Mouse (Mus musculus) forebrain, embryonic 13.5 days (tissue): ENCODE results near the gene Uggt1. TPM values are rescaled to one million over a fixed set of nuclear protein-coding genes. Genes with fewer than 3 reads are reported as not detected.

ENCODE experiments used
- ATAC-seq: fragments of 200-750 bp; cut with Nextera tagmentation; 2 replicates; pipeline ENCODE4 v1.8.0; 2017
- H3K27ac ChIP-seq: fragments of 300-500 bp; sonication (generic); 2 replicates; pipeline ENCODE4 v1.5.1; 2015; ENCODE audit warnings: inconsistent platforms, mild to moderate bottlenecking, moderate library complexity
- H3K27me3 ChIP-seq: fragments of 300-500 bp; sonication (generic); 2 replicates; pipeline ENCODE4 v1.6.1; 2015; ENCODE audit warnings: mild to moderate bottlenecking, inconsistent platforms
- H3K36me3 ChIP-seq: fragments of 300-500 bp; sonication (generic); 2 replicates; pipeline ENCODE4 v1.6.1; 2015; ENCODE audit warnings: mild to moderate bottlenecking, inconsistent platforms; ENCODE audit not compliant: poor library complexity, severe bottlenecking
- H3K4me1 ChIP-seq: fragments of 300-500 bp; sonication (generic); 2 replicates; pipeline ENCODE4 v1.6.1; 2015; ENCODE audit warnings: inconsistent platforms
- H3K4me2 ChIP-seq: fragments of 300-500 bp; sonication (generic); 2 replicates; pipeline ENCODE4 v1.6.1; 2015; ENCODE audit warnings: inconsistent platforms, mild to moderate bottlenecking, moderate library complexity
- H3K4me3 ChIP-seq: fragments of 300-500 bp; sonication (generic); 2 replicates; pipeline ENCODE4 v1.5.1; 2015; ENCODE audit warnings: mild to moderate bottlenecking, inconsistent platforms
- H3K9ac ChIP-seq: fragments of 300-500 bp; sonication (generic); 2 replicates; pipeline ENCODE4 v1.6.1; 2015; ENCODE audit warnings: mild to moderate bottlenecking, inconsistent platforms
- H3K9me3 ChIP-seq: fragments of 300-500 bp; sonication (generic); replicated peaks from 2 replicates; pipeline ENCODE4 v1.6.1; 2016; ENCODE audit warnings: inconsistent platforms
- WGBS: fragments of 180-500 bp; shearing (Covaris S2); methylation state at CpG from one replicate; pipeline ENCODE4 v1.1.7; 2015; 5-methylcytosine and 5-hydroxymethylcytosine counted together
- polyA plus RNA-seq: library from polyadenylated mRNA; unstranded; fragments of >200 nt; fragmentation: Nextera tagmentation; extraction: Ambion mirVana; gene quantifications from 2 replicates; pipeline ENCODE4 v1.2.1, GENCODE M21; 2015

The Uggt1 gene
- polyA plus RNA-seq, 1 experiment from 2014 or later: 47.4 TPM

DNA sequence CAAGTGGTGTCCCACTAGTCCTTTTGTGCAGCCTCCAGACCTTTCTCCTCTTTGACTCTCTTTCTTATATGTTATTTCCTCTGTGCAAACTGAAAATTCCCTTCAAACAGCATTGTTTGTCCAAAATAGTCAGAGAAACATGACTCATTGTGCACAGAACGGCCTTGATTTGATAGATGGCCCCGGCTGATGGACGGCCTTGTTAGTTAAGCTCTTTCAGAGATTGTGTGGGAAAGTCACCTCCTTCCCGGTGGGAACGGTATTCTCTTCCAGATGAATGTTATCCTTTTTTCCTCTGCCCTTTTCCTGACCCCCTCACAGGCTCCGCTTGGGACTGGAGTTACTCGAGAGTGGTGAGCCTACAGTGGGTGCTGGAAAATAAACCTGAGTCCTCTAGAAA lies 119.4 kb downstream of the Uggt1 start:
- H3K4me3 ChIP-seq: no peak overlapping the region
- no peaks in the 10 kb centered on the region for H3K36me3 ChIP-seq
- H3K4me2 ChIP-seq: no peak overlapping the region
- no peaks in the 10 kb centered on the region for H3K4me1 ChIP-seq
- H3K9me3 ChIP-seq: no peaks in the 10 kb centered on the region
- no peak for ATAC-seq
- H3K27ac ChIP-seq: no peak overlapping the region
- H3K9ac ChIP-seq: no peak overlapping the region
- 76% methylated on average over 7 of the region's 7 CpGs for WGBS
- H3K27me3 ChIP-seq: no peaks in the 10 kb centered on the region

DNA sequence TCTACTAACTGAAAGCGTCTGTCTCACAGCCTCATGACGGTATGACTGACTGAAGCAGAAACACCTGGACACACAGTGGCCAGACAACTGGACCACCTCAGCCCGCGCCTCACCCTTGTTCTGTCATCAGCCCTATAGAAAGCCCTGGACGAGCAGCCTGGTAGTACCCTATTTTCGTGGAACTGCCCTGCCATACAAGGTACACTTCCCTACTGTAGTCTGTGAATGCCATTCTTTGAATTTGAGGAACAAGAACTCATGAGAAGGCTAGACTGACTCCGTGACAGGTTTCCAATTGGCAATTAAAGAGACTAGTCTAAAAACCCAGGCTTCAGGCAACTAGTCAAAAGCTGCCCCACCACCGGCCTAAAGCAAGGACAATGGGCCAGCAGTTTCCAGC lies 123.3 kb downstream of the Uggt1 start:
- H3K4me2 ChIP-seq: no peak overlapping the region
- no peak for ATAC-seq
- H3K4me1 ChIP-seq: no peaks in the 10 kb centered on the region
- H3K27ac ChIP-seq: no peak overlapping the region
- 86% methylated on average over 8 of the region's 8 CpGs for WGBS
- no peak overlapping the region for H3K4me3 ChIP-seq
- no peaks in the 10 kb centered on the region for H3K27me3 ChIP-seq
- no peak overlapping the region for H3K9ac ChIP-seq
- H3K36me3 ChIP-seq: no peaks in the 10 kb centered on the region
- H3K9me3 ChIP-seq: no peaks in the 10 kb centered on the region

DNA sequence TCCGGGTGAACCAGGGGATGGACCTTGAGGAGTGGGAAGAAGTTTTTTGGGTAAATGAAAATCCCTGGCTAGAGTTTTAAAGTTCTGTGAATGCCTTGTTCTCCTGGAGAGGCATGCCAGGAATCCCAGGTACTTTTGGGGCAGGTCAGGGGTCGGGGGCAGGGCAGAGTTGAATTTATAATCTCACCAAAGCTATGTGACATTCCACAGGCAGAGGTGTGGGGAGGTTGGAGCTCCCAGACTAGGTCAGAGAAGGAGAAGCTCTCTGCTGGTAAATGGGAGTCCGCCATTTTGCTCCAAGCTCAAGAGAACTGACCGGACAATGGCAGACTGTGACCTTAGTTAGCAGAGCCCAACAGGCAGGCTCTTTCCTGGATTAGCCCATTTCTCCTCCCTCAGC lies 125.1 kb downstream of the Uggt1 start:
- Histone ChIP-seq H3K27ac (no peak overlapping the region), H3K9ac (no peak overlapping the region), H3K27me3 (no peaks in the 10 kb centered on the region), H3K9me3 (no peaks in the 10 kb centered on the region), H3K4me1 (no peaks in the 10 kb centered on the region), H3K36me3 (no peaks in the 10 kb centered on the region), H3K4me2 (no peak overlapping the region), H3K4me3 (no peak overlapping the region)
- ATAC-seq: no peak
- WGBS: 86% methylated on average over 4 of the region's 4 CpGs

DNA sequence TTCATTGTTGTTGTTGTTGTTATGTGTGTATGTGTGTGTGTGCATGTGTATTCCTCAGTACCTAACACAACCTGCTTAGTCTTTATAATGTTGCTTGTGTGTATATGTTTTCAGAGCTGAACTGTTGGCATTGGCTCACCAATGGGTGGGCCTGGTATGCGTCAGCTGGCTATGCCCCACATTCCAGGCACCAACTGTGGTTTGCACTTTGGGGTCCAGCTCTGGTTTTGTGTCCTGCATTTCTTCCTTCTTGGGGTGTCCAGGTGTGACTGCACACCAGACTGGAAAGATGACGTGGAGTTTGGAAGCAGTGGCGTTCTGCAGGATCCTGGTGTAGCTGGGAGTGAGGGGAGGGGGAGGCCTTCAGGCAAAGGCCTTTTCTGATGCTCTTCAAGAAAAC lies 125.6 kb downstream of the Uggt1 start:
- no peak overlapping the region for H3K9ac ChIP-seq
- H3K4me2 ChIP-seq: no peak overlapping the region
- no peak overlapping the region for H3K4me3 ChIP-seq
- no peak overlapping the region for H3K27ac ChIP-seq
- no peaks in the 10 kb centered on the region for H3K4me1 ChIP-seq
- H3K9me3 ChIP-seq: no peaks in the 10 kb centered on the region
- no peak for ATAC-seq
- no peaks in the 10 kb centered on the region for H3K36me3 ChIP-seq
- H3K27me3 ChIP-seq: no peaks in the 10 kb centered on the region
- 92% methylated on average over 3 of the region's 3 CpGs for WGBS

DNA sequence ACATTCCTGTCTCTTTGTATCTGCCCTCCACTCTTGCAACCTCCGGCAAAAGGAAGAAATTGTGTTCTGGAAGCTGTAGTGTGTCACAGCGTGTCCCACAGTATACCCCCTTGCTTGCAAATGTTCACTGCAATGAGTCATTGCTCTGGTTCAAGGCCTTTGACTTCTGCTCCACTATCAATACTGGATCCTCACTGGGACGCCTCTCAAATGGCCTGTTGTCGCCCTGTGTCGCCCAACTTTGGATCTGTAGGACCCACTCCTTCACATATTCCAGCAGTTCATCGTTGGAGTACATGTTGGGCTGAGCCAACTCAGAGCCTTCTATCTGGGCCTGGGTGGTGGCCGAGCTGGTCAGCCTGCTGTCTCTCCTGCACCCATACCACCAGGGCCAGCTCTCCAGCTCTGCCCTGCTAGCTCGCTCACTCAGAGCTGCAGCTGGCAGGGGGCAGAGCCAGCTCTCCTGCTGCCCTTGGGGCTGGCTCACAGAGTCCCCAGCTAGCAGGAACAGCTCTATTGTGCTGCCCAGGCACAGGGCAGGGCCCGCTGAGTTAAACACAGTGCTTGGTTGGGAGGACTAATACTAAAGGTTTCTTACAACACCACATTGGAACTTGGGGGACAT lies 126.3 kb downstream of the Uggt1 start:
- Histone ChIP-seq H3K27ac (no peak overlapping the region), H3K4me3 (no peak overlapping the region), H3K4me2 (no peak overlapping the region), H3K36me3 (no peaks in the 10 kb centered on the region), H3K9me3 (no peaks in the 10 kb centered on the region), H3K9ac (no peak overlapping the region), H3K4me1 (no peaks in the 10 kb centered on the region), H3K27me3 (no peaks in the 10 kb centered on the region)
- ATAC-seq: no peak
- WGBS: 75% methylated on average over 9 of the region's 9 CpGs

DNA sequence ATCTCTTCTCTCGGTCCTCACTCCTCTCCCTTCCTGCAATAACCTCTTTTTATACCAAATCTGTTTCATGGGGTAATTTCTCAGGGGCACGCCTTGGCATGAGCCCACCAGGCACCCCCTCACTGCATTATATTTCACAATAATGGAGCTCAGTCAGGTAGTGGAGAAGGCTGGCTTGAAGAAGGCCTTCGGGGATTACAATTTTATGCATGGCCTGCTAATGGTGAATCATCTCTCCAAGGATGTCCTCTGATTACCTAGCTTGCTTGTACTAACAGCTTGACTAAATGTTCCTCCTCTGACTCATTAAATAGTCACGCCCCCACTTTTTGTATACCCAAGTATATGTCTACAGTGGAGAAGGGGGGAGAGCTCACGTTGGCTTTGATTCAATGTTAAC lies 128.0 kb downstream of the Uggt1 start:
- no peak overlapping the region for H3K4me2 ChIP-seq
- no peaks in the 10 kb centered on the region for H3K4me1 ChIP-seq
- 82% methylated on average over 5 of the region's 5 CpGs for WGBS
- no peak overlapping the region for H3K4me3 ChIP-seq
- no peaks in the 10 kb centered on the region for H3K9me3 ChIP-seq
- no peaks in the 10 kb centered on the region for H3K27me3 ChIP-seq
- no peak for ATAC-seq
- H3K36me3 ChIP-seq: no peaks in the 10 kb centered on the region
- H3K27ac ChIP-seq: no peak overlapping the region
- no peak overlapping the region for H3K9ac ChIP-seq

DNA sequence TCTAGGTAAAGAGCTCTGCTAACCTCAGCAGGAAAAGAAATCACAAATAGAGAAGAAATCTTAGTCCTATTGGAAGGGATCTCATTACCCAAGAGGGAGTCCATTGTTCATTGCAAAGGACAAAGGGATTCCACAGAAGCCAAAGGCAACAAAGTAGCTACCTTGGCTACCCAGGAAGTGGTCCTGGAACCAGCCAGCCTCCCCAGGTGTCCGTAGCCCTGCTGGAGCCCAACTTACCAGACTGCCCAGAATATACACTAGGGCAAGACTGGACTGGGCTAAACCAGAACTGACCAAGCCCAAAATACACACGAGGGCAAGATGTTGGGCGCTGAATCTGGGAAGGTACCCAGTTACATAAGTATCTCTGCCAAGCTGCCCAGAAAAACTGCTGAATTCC lies 129.7 kb downstream of the Uggt1 start:
- no peaks in the 10 kb centered on the region for H3K36me3 ChIP-seq
- no peak overlapping the region for H3K4me2 ChIP-seq
- ATAC-seq: no peak
- H3K9me3 ChIP-seq: no peaks in the 10 kb centered on the region
- no peaks in the 10 kb centered on the region for H3K27me3 ChIP-seq
- H3K4me3 ChIP-seq: no peak overlapping the region
- no peaks in the 10 kb centered on the region for H3K4me1 ChIP-seq
- H3K27ac ChIP-seq: no peak overlapping the region
- H3K9ac ChIP-seq: no peak overlapping the region
- WGBS: 88% methylated on average over 3 of the region's 3 CpGs

DNA sequence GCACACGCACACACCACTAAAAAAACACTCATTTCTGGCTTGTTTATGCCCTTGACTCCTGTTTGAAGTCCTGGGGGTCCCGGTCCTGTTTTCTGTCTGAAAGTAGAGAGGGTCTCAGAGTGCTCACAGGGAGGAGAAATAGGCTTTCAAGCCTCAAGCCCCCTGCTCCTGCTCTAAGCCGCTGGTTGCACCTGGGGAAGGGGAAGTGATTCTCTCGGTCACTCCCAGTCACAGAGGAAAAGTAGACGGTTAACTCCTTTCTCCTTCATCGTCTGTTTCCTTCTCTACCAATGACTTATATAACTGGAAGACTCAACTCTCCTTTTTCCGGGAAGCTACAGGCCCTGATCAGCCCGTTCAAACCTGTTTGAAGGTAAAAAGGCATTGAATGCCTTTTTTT lies 130.8 kb downstream of the Uggt1 start:
- Histone ChIP-seq H3K9me3 (no peaks in the 10 kb centered on the region), H3K4me2 (no peak overlapping the region), H3K36me3 (no peaks in the 10 kb centered on the region), H3K9ac (no peak overlapping the region), H3K4me1 (no peaks in the 10 kb centered on the region), H3K4me3 (no peak overlapping the region), H3K27me3 (no peaks in the 10 kb centered on the region), H3K27ac (no peak overlapping the region)
- 88% methylated on average over 8 of the region's 8 CpGs for WGBS
- ATAC-seq: no peak

DNA sequence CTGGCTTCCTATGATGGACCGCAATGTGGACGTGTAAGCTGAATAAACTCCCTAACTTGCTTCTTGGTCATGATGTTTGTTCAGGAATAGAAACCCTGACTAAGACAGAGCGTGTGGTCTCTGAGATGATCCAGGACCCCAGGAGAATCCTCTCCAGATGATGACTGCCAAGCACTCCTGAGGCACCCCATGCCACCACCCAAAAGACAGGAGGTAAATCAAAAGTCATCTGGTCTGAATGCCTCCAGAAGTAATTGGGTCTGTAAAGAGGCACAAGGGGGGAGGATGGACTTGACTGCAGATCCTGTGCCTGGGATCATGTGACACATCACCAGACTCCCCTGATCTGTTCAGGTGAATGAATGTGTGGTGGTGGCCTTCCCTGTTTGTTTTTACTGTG lies 131.9 kb downstream of the Uggt1 start:
- H3K9ac ChIP-seq: no peak overlapping the region
- no peaks in the 10 kb centered on the region for H3K4me1 ChIP-seq
- WGBS: 94% methylated on average over 3 of the region's 3 CpGs
- no peaks in the 10 kb centered on the region for H3K9me3 ChIP-seq
- no peak overlapping the region for H3K4me3 ChIP-seq
- no peak overlapping the region for H3K27ac ChIP-seq
- H3K4me2 ChIP-seq: no peak overlapping the region
- H3K36me3 ChIP-seq: no peaks in the 10 kb centered on the region
- no peak for ATAC-seq
- no peaks in the 10 kb centered on the region for H3K27me3 ChIP-seq

DNA sequence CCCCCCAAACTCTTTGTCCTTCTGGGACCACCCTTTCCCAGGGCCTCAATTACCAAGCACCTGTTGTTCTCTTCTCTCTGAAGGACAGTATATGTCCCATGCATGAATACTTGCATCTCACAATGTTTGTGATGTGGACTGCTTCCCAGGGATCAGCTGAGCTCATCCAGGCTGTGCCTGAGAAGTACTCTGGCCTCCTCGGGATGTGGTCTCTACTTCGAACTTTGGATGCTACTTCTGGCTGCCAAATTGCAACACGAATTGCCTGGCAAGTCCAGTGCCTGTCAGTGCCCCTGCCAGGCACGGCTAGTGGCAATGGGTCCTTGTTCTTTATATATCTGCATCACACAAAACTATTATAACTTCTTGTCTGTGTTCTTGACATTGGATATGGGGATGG lies 134.5 kb downstream of the Uggt1 start:
- ATAC-seq: no peak
- peaks cover 19% of the 10 kb centered on the region for H3K36me3 ChIP-seq

DNA sequence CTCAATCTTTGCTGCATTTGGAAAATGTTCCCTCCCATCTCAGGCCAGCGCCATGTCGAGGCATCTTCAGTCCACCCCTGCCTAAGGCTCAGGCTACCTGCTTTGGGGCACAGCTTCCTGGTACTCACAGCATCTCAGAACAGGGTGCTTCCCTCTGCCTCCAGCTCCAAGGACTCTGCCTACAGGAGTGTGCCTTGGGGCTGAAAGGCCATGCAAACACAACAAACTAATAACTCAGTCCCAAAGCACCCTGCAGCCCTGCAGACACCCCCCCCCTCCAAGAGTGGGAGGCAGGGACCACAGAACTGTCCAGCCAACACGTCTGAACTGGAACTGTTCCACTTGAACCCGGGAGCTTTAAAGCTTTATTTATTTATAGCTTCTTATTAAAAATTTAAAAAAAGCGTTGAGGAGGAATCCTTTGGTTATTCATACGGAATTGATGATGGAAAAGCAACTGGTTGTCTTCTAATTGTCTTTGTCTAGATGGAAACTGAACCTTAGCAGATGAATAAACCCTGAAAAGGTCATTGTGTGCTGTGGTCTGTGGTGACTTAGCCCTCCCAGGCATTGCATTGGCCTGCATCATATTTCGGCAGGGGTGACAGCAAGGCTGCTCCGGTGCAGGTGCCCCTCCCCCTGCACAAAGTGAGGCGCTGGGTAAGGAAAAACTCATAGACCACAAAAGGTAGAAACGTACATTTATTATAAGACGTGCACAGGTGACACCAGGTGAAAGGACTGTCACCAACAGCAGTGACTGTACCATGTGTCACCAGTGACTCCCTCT lies 138.4 kb downstream of the Uggt1 start:
- Histone ChIP-seq H3K27ac (no peak overlapping the region), H3K4me1 (no peaks in the 10 kb centered on the region), H3K9me3 (no peaks in the 10 kb centered on the region), H3K9ac (no peak overlapping the region), H3K4me2 (no peak overlapping the region), H3K27me3 (no peaks in the 10 kb centered on the region), H3K4me3 (no peak overlapping the region), H3K36me3 (peaks cover 57% of the 10 kb centered on the region)
- WGBS: 91% methylated on average over 11 of the region's 11 CpGs
- ATAC-seq: no peak

More for the DNA sequence above, 134.5 kb downstream of the Uggt1 start:
- Histone ChIP-seq H3K4me3 (no peak overlapping the region), H3K9ac (no peak overlapping the region), H3K4me2 (no peak overlapping the region), H3K4me1 (no peaks in the 10 kb centered on the region), H3K27ac (no peak overlapping the region), H3K9me3 (no peaks in the 10 kb centered on the region), H3K27me3 (no peaks in the 10 kb centered on the region)
- 81% methylated on average over 4 of the region's 4 CpGs for WGBS

DNA sequence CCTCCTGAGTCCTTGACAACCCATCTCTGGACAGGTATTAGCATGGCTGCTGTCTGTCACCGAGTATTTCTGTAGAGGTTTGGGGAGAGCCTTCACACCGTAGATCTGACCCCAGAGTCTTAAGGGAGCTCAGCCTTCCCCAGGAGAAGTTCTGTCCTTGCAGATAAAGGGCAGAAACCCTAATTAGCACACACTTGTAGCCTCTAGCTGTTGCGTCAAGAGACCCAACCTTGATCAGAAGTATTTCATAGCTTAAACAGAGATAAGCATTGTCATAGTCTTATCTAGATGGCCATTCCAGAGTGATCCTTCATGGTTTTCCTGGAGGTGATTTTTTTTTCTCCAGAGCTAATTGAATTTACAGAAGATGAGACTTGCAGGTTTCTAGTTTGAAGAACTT lies 144.1 kb downstream of the Uggt1 start:
- no peak overlapping the region for H3K27ac ChIP-seq
- H3K4me1 ChIP-seq: peaks cover 11% of the 10 kb centered on the region
- H3K4me2 ChIP-seq: no peak overlapping the region
- no peak overlapping the region for H3K4me3 ChIP-seq
- WGBS: 93% methylated on average over 3 of the region's 3 CpGs
- no peaks in the 10 kb centered on the region for H3K9me3 ChIP-seq
- ATAC-seq: no peak
- H3K27me3 ChIP-seq: no peaks in the 10 kb centered on the region
- peaks cover 55% of the 10 kb centered on the region for H3K36me3 ChIP-seq
- H3K9ac ChIP-seq: no peak overlapping the region

DNA sequence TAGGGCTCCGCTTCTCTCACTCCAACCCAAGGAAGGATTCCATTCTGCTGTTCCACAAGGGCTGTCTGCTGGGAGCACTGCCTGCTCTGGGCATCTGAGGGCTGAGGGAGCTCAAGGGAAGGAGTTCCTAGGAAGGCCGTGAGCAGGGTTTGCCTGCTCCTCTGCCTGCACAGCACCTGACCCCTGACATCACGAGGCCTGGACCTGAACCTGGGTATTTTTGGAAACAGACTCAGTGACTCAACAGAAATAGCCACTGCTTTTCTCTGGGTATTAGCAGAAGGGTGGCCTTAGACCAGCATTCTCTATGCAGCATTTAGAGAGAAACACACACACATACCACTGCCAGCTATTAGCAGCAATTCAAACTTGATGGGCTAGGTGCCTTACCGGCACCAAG lies 146.1 kb downstream of the Uggt1 start:
- H3K36me3 ChIP-seq: peaks cover 52% of the 10 kb centered on the region
- H3K4me2 ChIP-seq: no peak overlapping the region
- no peaks in the 10 kb centered on the region for H3K9me3 ChIP-seq
- H3K4me3 ChIP-seq: no peak overlapping the region
- no peak overlapping the region for H3K27ac ChIP-seq
- WGBS: 94% methylated on average over 4 of the region's 4 CpGs
- H3K9ac ChIP-seq: no peak overlapping the region
- ATAC-seq: no peak
- H3K27me3 ChIP-seq: no peaks in the 10 kb centered on the region
- peaks cover 16% of the 10 kb centered on the region for H3K4me1 ChIP-seq
